Mouse (Mus musculus): Measurements from ENCODE around the gene Lsm2.

DNA sequence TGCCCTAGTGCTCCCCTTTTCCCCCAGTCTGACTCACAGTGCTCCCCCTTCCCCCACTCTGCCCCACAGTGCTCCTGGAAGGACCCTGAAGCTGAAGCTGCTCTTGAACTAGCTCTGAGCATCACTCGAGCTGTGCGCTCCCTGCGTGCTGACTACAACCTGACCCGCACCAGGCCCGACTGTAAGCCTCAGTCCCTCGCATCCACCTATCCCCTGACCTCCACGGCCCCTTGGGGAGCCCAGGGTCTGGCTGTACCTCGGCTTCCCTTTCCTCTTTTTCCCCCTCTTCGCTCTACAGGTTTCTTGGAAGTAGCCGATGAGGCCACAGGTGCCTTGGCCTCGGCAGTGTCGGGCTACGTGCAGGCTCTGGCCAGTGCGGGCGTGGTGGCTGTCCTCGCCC is 33.6 kb downstream of the Lsm2 start:
- no peak for TF ChIP-seq CTCF (IDR thresholded peaks at IDR 0.05; ENCODE audit: insufficient read depth, low read length)
- no peak for TF ChIP-seq POLR2A (IDR thresholded peaks at IDR 0.05; ENCODE audit: borderline replicate concordance, extremely low read depth, low read depth, low read length)

Measured in lung, adult 2 months (tissue).